Mouse (Mus musculus) gonadal fat pad, adult 2 months (tissue): ENCODE results near the gene Hist1h2bf. TPM values are rescaled to one million over a fixed set of nuclear protein-coding genes. Genes with fewer than 3 reads are reported as not detected.
"Not testable (repeated sequence)": the region's sequence is repeated elsewhere in the genome, so short reads cannot be mapped to it uniquely, and the experiment has no call there.

ENCODE experiments used
- DNase-seq: peaks from one replicate; pipeline ENCODE4 v3.0.0-alpha.2; 2012; ENCODE audit warnings: low read depth
- polyA plus RNA-seq: library from polyadenylated mRNA; depleted of rRNA; stranded (reverse); fragments of >200 nt; gene quantifications from 2 replicates; pipeline ENCODE4 v1.2.3, GENCODE M21; 2012

Gene Hist1h2bf
- polyA plus RNA-seq, 1 experiment, result 2.9 TPM

DNA sequence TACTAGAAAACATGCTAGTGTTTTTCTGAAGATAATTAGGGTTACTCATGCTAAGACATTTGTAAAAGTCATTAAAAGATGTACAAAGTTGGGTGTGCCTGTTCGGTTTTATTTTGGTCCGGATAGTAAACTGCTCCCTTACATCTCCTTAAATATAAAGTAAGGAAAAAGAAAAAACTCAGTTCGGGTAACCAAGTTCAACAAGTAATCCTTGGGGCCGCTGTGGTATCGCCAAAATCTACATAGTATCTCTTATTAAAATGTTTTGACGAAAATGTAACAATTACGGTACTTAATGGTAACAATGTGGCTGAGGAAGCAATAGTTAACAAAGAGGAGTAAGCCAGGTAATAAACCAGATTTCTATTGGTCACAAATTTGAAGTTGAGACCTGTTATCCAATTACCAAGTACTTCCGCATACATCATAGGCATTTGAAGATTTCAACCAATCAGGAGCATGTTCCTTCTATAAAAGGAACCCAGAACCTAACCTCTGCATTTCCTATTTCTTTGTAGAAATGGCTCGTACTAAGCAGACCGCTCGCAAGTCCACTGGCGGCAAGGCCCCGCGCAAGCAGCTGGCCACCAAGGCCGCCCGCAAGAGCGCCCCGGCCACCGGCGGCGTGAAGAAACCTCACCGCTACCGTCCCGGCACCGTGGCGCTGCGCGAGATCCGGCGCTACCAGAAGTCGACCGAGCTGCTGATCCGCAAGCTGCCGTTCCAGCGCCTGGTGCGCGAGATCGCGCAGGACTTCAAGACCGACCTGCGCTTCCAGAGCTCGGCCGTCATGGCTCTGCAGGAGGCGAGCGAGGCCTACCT, 29.8 kb downstream of the Hist1h2bf start, which contains the start of gene Hist1h3f:
Hist1h3f (plus strand) TSS at position 88 of the 822 bp plus-strand sequence.
- DNase-seq, result peak; percentile 97

DNA sequence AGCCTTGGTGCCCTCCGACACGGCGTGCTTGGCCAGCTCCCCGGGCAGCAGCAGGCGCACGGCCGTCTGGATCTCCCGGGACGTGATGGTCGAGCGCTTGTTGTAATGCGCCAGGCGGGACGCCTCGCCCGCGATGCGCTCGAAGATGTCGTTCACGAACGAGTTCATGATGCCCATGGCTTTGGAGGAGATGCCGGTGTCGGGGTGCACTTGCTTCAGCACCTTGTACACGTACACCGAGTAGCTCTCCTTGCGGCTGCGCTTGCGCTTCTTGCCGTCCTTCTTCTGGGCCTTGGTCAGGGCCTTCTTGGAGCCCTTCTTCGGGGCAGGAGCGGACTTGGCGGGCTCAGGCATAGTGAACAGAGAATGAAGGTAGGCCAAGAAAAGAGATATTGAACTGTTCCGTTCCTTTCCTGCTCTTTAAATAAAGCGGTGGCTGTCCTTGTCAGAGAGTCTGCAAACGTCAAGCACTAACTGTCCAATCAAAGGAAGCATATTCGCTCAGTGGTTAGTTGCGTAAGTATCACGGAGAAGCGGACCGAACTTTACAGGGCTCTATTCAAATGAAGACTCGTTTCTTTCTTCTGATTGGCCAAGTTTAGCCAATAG, 30.9 kb downstream of the Hist1h2bf start, which contains the start of gene Hist1h2bh:
Hist1h2bh (minus strand) TSS at position 394 of the 609 bp plus-strand sequence.
- DNase-seq, result not testable (repeated sequence)

DNA sequence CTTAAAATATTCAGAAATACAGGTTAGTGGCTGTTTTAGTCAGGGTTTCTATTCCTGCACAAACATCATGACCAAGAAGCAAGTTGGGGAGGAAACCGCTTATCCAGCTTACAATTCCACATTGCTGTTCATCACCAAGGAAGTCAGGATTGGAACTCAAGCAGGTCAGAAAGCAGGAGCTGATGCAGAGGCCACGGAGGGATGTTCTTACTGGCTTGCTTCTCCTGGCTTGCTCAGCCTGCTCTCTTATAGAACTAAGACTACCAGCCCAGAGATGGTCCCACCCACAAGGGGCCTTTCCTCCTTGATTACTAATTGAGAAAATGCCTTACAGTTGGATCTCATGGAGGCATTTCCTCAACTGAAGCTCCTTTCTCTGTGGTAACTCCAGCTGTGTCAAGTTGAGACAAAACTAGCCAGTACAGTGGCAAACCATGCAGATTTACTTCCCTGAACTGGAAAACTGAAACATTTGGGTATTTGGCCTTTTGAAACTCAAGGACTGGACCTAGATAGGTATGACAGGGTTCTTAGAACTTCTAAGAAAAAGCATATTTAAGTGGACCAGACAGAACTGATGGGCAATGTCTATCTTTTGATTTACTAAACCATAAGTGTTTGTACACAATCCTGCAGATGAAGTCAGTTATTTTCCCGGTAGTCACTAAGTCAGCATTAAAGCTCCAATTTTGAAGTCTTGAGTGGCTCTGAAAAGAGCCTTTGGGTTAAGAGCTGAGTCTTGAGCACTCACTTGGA, 31.6 kb downstream of the Hist1h2bf start:
- not testable (repeated sequence) for DNase-seq

DNA sequence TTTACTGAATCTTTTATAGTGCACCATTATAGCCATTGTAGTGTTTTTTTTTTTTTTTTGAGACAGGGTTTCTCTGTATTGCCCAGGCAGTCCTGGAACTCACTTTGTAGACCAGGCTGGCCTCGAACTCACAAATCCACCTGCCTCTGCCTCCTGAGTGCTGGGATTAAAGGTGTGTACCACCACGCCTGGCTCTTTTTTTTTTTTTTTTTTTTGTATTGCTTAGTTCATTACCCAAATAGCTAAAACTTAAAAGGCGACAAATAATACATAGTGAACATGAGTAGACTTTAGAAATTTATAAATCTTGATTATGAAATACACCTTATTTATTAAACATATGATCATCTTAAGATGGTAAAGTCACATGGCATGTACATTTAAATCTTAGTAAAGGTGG, 32.5 kb downstream of the Hist1h2bf start:
- no peak for DNase-seq

DNA sequence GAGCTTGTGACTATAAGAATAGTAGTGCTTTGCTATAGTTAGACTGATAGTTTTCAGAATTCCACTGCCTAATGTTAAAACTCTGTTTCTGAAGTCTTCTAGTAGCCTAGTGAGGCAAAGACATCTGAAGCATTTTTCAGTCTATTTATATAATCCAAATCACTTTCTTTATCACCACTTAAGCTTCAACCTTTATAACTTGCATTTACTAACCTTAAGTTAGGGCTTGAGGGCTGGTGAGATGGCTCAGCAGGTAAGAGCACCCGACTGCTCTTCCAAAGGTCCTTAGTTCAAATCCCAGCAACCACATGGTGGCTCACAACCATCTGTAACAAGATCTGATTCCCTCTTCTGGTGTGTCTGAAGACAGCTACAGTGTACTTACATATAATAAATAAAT, 34.2 kb downstream of the Hist1h2bf start:
- DNase-seq, result not testable (repeated sequence)

DNA sequence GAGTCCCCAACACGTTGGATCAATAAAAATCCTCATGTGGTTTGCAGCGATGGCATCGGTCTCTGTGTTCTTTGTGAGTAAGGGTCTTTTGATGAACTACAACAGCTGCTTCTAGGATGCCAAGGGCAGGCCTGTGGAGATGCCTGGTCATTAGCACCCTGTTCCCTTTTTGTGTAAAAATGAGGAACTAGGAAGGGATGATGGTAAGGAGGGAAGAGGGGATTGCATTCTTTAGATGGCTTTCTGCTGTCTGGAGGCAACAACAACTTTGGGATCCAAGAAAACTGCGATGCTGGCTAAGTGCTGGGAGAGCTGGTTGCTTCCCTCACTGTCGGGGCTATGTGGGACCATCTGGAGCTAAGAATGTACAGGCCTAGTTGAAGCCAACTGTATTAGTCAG, 35.7 kb downstream of the Hist1h2bf start:
- DNase-seq, result no peak

DNA sequence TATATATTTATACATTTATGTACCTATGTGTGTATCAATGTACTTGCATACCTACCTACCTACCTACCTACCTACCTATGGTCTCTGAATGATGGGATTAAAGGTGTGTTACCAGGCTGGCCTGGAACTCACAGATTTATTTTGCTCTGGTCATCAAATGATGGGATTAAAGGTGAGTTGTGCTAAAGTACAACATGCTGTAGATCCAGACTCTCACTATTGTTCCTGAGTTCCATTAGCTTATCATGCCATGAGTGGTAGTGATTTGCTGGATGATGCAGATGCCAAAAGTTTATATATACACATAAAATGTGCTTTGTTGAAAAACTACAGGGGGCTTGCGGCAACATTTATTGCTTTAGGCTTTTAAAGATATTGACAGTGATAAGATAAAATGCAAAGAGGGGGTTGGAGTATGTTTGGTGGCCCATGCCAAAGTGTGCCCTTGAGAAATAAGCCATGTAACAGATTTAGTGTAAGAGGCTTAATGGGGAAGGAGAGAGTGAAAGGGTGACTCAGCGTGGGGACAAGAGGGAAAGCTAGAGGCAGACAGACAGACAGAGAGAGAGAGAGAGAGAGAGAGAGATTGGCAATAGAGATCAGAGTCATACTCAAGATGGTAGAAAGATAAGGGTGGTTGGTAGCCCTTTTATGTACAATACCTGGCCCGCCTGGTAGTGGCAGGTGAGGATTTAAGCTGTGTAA, 36.8 kb downstream of the Hist1h2bf start:
- DNase-seq, result no peak

DNA sequence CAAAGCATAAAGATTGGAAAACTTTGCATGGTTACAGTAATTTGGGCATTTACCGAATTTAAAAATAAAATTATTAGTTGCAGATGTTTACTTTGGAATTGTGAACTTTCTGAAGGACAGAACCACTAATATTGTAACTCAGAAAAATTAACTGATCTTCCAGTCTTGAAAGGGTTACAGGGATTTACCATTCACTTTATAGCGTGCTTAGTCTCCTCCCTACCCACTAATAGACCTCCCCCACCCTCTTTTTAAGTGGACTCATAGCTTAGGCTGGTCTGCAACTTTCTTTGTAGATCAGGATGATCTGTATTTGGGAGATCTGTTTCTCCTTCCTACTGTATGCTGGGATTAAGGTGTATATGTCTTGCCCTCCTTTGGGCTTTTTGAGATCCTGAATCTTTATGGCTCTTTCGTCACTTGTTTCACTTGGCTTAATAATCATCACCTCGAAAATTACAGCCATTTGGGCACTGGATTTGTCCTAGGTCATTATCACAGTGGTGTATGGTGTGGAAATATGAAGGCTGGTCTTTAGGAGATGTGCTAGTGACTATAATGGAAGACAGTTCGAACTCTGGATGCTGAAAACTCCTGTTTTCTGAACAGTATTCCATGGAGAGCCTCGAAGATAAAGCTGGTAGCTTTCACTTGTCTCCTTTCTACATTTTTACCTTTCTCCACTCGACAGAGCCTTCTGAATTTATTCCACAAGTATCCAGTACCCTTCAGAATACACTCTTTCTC, 37.7 kb downstream of the Hist1h2bf start:
- no peak for DNase-seq

DNA sequence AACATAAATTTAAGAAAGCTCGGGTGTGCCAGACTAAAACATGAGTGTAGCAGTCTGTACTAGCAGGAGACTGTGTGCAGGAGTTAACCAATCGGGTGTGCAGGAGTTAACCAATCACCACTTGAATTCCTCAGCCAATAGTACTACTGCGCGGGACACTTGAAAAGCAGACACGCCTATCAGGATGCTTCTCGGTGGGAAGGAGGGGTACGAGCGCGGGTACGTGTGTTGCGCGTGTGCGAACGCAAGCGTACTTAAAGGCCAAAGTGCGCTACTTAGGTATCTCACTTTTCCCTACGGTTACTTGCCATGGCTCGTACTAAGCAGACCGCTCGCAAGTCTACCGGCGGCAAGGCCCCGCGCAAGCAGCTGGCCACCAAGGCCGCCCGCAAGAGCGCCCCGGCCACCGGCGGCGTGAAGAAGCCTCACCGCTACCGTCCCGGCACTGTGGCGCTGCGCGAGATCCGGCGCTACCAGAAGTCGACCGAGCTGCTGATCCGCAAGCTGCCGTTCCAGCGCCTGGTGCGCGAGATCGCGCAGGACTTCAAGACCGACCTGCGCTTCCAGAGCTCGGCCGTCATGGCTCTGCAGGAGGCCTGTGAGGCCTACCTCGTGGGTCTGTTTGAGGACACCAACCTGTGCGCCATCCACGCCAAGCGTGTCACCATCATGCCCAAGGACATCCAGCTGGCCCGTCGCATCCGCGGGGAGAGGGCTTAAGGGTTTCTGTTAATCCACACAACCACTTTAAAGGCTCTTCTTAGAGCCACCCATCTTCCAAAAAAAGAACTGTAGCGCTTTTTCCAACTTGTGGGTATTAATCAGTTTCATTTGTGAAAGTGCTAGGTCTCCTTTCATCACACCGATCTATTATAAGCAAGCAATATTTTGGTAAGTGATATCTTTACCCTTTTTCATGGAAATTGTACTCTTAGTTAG, 38.6 kb downstream of the Hist1h2bf start, which contains the start of gene Hist1h3g:
Hist1h3g (plus strand) TSS at position 286 of the 939 bp plus-strand sequence.
- DNase-seq, result not testable (repeated sequence)

DNA sequence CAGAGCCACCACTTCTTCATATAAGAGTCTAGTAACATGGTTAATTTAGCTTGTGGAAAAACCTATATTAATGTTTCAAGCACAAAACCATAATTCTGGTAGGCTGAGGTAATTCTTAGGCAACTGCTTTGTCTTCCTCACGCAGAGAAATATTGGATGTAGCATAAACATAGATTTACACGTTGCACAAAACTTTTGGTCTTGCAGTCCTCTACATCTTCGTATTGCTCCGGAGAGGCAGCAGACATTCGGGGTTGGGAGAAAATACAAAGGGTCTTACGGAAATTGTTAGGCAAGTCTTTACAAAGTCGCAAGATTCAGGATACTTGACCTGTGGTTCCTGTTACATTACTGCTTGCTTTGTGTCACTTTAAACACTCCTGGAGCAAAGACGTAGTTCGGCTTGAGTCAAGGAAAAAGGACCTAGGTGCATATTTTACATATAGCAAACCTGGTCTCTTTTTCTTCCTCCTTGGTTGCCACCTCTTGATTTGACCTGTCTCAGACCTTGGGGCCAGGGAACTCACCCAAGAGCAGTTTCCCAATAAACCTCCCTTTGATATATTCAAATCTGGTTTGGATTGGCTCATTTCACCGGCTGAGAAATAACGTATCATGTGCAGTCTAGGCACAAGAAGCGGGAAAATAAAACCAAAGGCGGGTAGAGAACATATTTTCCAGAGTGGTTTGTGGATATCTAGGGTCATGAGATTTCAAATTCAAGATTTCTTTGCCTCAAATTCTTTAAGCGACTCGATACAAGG, 39.4 kb downstream of the Hist1h2bf start:
- no peak for DNase-seq

DNA sequence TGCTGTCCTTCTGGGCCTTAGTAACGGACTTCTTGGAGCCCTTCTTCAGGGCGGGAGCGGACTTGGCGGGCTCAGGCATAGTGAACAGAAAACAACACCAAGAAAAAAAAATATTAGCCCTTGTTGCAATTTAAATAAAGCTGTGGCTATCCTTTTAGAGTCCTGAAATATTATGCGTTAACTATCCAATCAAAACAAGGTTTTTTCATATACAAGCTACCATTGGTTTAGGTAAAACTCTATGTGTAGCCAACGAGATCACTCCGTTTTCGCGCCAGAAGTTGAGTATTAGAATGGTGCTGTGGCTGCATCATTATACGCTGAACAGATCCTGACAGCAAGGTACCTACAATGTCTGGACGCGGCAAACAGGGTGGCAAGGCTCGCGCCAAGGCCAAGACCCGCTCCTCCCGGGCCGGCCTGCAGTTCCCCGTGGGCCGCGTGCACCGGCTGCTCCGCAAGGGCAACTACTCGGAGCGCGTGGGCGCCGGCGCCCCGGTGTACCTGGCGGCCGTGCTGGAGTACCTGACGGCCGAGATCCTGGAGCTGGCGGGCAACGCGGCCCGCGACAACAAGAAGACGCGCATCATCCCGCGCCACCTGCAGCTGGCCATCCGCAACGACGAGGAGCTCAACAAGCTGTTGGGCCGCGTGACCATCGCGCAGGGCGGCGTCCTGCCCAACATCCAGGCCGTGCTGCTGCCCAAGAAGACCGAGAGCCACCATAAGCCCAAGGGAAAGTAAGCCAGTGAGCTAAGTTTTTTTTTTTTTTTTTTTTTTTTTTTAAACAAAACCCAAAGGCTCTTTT, 40.2 kb downstream of the Hist1h2bf start, which contains the start of gene Hist1h2af:
Hist1h2af (plus strand) TSS at position 347 of the 808 bp plus-strand sequence.
- DNase-seq, result not testable (repeated sequence)

DNA sequence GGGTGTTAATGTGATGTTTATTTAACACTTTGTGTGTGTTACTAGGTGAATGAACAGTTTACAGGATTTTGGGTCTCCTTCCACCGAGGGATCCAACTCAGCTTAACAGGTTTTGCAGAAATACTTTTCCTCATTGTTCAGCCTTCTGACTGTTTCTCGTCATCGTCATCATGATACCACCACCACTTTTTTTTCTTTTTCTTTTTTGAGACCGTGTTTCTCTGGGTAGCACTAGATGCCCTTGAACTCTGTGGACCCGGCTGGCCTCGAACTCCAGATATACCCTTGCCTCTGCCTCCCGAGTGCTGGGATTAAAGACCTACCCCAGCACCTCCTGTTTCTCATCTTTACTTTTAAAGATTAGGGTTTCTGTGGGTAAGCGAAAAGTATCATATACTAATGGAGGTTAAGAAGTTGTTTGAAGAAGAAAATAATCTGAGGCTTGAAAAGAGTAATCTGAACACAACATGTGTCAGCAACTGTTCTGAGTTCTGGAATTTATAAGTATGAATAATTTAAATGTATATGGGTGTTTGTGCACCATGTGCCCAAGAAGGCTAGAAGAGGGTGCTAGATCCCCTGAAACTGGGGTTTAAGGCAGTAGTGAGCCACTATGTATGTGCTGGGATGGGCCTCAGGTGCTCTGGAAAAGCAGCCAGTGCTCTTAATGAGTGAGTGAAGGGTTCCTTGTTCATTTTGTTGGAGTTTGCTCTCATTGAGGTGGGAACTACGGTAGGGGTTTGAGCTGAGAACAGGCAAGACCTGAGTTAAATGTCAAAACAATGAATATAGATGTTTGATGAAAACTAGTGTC, 41.5 kb downstream of the Hist1h2bf start:
- no peak for DNase-seq

DNA sequence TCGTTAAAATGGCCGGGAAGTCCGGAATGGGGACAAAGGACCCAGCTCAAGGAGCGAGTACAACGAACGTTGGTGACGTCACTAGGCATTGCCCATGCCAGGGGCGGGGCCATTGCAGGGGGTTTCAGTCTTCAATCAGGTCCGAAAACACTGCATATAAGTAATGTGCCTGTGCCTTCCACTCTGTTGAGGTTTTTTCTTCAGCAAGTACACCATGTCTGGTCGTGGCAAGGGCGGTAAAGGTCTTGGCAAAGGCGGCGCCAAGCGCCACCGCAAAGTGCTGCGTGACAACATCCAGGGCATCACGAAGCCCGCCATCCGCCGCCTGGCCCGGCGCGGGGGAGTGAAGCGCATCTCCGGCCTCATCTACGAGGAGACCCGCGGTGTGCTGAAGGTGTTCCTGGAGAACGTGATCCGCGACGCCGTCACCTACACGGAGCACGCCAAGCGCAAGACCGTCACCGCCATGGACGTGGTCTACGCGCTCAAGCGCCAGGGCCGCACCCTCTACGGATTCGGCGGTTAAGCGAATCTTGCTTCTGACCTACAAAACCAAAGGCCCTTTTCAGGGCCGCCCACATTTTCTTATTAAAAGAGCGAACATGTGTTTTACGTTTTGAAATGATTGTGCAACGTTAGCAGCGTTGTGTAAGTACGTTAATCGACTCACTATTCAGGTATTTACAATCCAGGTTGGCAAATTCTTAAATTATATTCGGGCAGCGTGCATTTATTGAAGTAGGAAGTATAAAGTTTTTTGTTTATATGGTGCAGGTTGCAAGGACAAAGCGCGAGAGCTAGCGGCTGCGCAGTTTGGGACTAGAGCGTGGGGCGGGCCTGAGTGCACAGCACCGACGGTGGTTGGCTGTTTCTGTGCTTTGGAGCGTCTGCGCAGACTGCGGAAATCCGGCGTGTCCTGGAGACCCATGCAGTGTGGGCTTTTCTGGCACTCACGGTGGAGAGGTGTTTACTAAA, 42.8 kb downstream of the Hist1h2bf start, which contains the start of gene Hist1h4h:
Hist1h4h (plus strand) TSS at position 150 of the 975 bp plus-strand sequence.
- DNase-seq, result no peak

DNA sequence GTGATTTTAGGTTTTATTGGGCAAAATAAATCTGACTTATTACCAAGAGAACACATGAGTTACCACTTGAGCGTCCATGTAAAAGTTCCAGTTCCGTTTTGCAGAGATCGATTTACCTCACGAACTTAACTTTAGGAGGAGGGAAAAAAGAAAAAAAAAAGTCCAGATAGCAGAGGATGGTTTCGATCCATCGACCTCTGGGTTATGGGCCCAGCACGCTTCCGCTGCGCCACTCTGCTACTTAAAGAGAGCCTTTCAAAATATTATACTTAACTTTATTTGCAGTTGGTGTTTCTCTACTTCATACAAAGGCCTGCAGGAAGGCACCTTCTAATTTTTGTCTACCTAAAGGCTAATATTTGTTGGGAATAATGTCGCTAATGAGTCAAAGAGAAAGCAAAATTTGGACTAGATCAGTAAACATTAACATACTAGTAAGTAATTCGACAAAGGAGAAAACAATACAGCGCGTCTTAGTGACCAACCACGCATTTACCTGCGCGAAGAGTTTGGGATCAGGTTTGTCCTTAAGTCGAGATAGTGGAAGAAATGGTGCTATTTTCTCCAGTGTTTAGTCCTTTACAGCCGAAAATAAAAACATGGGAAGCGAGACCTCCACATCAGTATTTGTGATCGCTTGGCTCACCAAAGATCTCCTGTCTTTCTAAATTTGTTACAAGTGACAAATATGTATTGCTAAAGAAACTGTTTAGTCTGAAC, 43.7 kb downstream of the Hist1h2bf start:
- no peak for DNase-seq
